Mouse (Mus musculus) embryonic fibroblast, embryonic 13.5 days (primary cell): ENCODE data around the gene Gstp2.
"Not testable (repeated sequence)": the region's sequence is repeated elsewhere in the genome, so short reads cannot be mapped to it uniquely, and the experiment has no call there.

ENCODE experiments used
- CTCF ChIP-seq: IDR thresholded peaks from 2 replicates; pipeline ENCODE4 v1.5.1; 2011; ENCODE audit warnings: mild to moderate bottlenecking, control low read depth, low read length, moderate library complexity, borderline replicate concordance; ENCODE audit not compliant: insufficient read depth
- POLR2A ChIP-seq: IDR thresholded peaks from 2 replicates; pipeline ENCODE4 v1.6.1; 2011; ENCODE audit warnings: low read depth, mild to moderate bottlenecking, control low read depth, low read length, moderate library complexity

GRCm38 (mm10) chr19:4060044-4060898, 14.4 kb upstream of the Gstp2 start:
- not testable (repeated sequence) for TF ChIP-seq CTCF, POLR2A
